Mouse (Mus musculus): Measurements from ENCODE around the gene Atf1. TPM values are rescaled to one million over a fixed set of nuclear protein-coding genes. Genes with fewer than 3 reads are reported as not detected.

Atf1 gene
- total and polyA plus RNA-seq, 2 experiments, result 11.2 to 36.3 TPM

GRCm38 (mm10) chr15:100202431-100203015, 25.1 kb upstream of the Atf1 start:
- Histone ChIP-seq H3K36me3 (ENCODE audit: control insufficient read depth, insufficient read depth, low read length) (peaks cover 12% of the 10 kb centered on the region; the same call in 1 of the 2 replicates), H3K9ac (ENCODE audit: low read depth, low read length) (no peak overlapping the region), H3K4me1 (ENCODE audit: control insufficient read depth, insufficient read depth, low read length) (no peaks in the 10 kb centered on the region; the same call in 1 of the 2 replicates), H3K27me3 (ENCODE audit: control insufficient read depth, insufficient read depth, low read length) (no peaks in the 10 kb centered on the region), H3K27ac (replicated peaks; ENCODE audit: insufficient read depth, low read depth, low read length) (no peak overlapping the region), H3K4me3 (ENCODE audit: insufficient read depth, low read depth, low read length) (no peak overlapping the region), H3K79me2 (ENCODE audit: control insufficient read depth, insufficient read depth, low read length) (no peaks in the 10 kb centered on the region)
- no peak for TF ChIP-seq POLR2A (IDR thresholded peaks at IDR 0.05; ENCODE audit: extremely low read depth, insufficient read depth, low read length)
- no peak for DNase-seq (ENCODE audit: extremely low read depth, low read depth, low spot score)
- 93% methylated on average over 4 of the region's 4 CpGs for WGBS

- WGBS, result 95% methylated on average over 1 of the region's 1 CpGs
- peak overlapping the region; percentile 48; the same call in 1 of the 2 replicates for H3K27ac ChIP-seq (replicated peaks; ENCODE audit: insufficient read depth, low read depth, low read length)
- H3K9ac ChIP-seq (ENCODE audit: low read depth, low read length), result no peak overlapping the region
- DNase-seq (ENCODE audit: extremely low read depth, low read depth, low spot score), result peak; percentile 21
- peaks cover 13% of the 10 kb centered on the region; the same call in 1 of the 2 replicates for H3K36me3 ChIP-seq (ENCODE audit: control insufficient read depth, insufficient read depth, low read length)
- no peaks in the 10 kb centered on the region; the same call in 1 of the 2 replicates for H3K4me1 ChIP-seq (ENCODE audit: control insufficient read depth, insufficient read depth, low read length)
- H3K27me3 ChIP-seq (ENCODE audit: control insufficient read depth, insufficient read depth, low read length), result no peaks in the 10 kb centered on the region
- H3K79me2 ChIP-seq (ENCODE audit: control insufficient read depth, insufficient read depth, low read length), result no peaks in the 10 kb centered on the region
- TF ChIP-seq POLR2A (IDR thresholded peaks at IDR 0.05; ENCODE audit: extremely low read depth, insufficient read depth, low read length) (no peak), CTCF (IDR thresholded peaks at IDR 0.05; ENCODE audit: low read depth, low read length) (no peak)
- H3K4me3 ChIP-seq (ENCODE audit: insufficient read depth, low read depth, low read length), result no peak overlapping the region
Observed at GRCm38 (mm10) chr15:100204574-100204973, 23.0 kb upstream of the Atf1 start.

GRCm38 (mm10) chr15:100210013-100210412, 17.6 kb upstream of the Atf1 start:
- H3K36me3 ChIP-seq (ENCODE audit: control insufficient read depth, insufficient read depth, low read length), result peaks cover 19% of the 10 kb centered on the region; the same call in 1 of the 2 replicates
- H3K4me1 ChIP-seq (ENCODE audit: control insufficient read depth, insufficient read depth, low read length), result no peaks in the 10 kb centered on the region
- no peak overlapping the region for H3K4me3 ChIP-seq (ENCODE audit: insufficient read depth, low read depth, low read length)
- no peak for TF ChIP-seq CTCF (IDR thresholded peaks at IDR 0.05; ENCODE audit: low read depth, low read length)
- TF ChIP-seq POLR2A (IDR thresholded peaks at IDR 0.05; ENCODE audit: extremely low read depth, insufficient read depth, low read length), result no peak
- H3K27ac ChIP-seq (replicated peaks; ENCODE audit: insufficient read depth, low read depth, low read length), result no peak overlapping the region
- no peak overlapping the region for H3K9ac ChIP-seq (ENCODE audit: low read depth, low read length)
- no peaks in the 10 kb centered on the region for H3K27me3 ChIP-seq (ENCODE audit: control insufficient read depth, insufficient read depth, low read length)
- 100% methylated on average over 3 of the region's 3 CpGs for WGBS
- no peaks in the 10 kb centered on the region for H3K79me2 ChIP-seq (ENCODE audit: control insufficient read depth, insufficient read depth, low read length)
- DNase-seq (ENCODE audit: extremely low read depth, low read depth, low spot score), result no peak

- TF ChIP-seq POLR2A (IDR thresholded peaks at IDR 0.05; ENCODE audit: extremely low read depth, insufficient read depth, low read length), result no peak
- no peak for TF ChIP-seq CTCF (IDR thresholded peaks at IDR 0.05; ENCODE audit: low read depth, low read length)
- Histone ChIP-seq H3K9ac (ENCODE audit: low read depth, low read length) (no peak overlapping the region), H3K4me3 (ENCODE audit: insufficient read depth, low read depth, low read length) (no peak overlapping the region), H3K36me3 (ENCODE audit: control insufficient read depth, insufficient read depth, low read length) (peaks cover 21% of the 10 kb centered on the region; the same call in 1 of the 2 replicates), H3K79me2 (ENCODE audit: control insufficient read depth, insufficient read depth, low read length) (no peaks in the 10 kb centered on the region), H3K4me1 (ENCODE audit: control insufficient read depth, insufficient read depth, low read length) (no peaks in the 10 kb centered on the region), H3K27ac (replicated peaks; ENCODE audit: insufficient read depth, low read depth, low read length) (no peak overlapping the region), H3K27me3 (ENCODE audit: control insufficient read depth, insufficient read depth, low read length) (no peaks in the 10 kb centered on the region)
- DNase-seq (ENCODE audit: extremely low read depth, low read depth, low spot score), result peak; percentile 30
- 41% methylated on average over 2 of the region's 2 CpGs for WGBS
Observed at GRCm38 (mm10) chr15:100213339-100213738, 14.3 kb upstream of the Atf1 start.

GRCm38 (mm10) chr15:100215092-100215491, 12.5 kb upstream of the Atf1 start:
- H3K79me2 ChIP-seq (ENCODE audit: control insufficient read depth, insufficient read depth, low read length), result no peaks in the 10 kb centered on the region
- H3K27me3 ChIP-seq (ENCODE audit: control insufficient read depth, insufficient read depth, low read length), result no peaks in the 10 kb centered on the region
- H3K4me3 ChIP-seq (ENCODE audit: insufficient read depth, low read depth, low read length), result no peak overlapping the region
- H3K4me1 ChIP-seq (ENCODE audit: control insufficient read depth, insufficient read depth, low read length), result no peaks in the 10 kb centered on the region
- 93% methylated on average over 11 of the region's 11 CpGs for WGBS
- H3K27ac ChIP-seq (replicated peaks; ENCODE audit: insufficient read depth, low read depth, low read length), result no peak overlapping the region
- DNase-seq (ENCODE audit: extremely low read depth, low read depth, low spot score), result no peak
- peaks cover 16% of the 10 kb centered on the region; the same call in 1 of the 2 replicates for H3K36me3 ChIP-seq (ENCODE audit: control insufficient read depth, insufficient read depth, low read length)
- TF ChIP-seq POLR2A (IDR thresholded peaks at IDR 0.05; ENCODE audit: extremely low read depth, insufficient read depth, low read length) (no peak), CTCF (IDR thresholded peaks at IDR 0.05; ENCODE audit: low read depth, low read length) (no peak)
- no peak overlapping the region for H3K9ac ChIP-seq (ENCODE audit: low read depth, low read length)

- H3K4me3 ChIP-seq (ENCODE audit: insufficient read depth, low read depth, low read length), result no peak overlapping the region
- WGBS, result 90% methylated on average over 9 of the region's 9 CpGs
Observed at GRCm38 (mm10) chr15:100216173-100216572, 11.4 kb upstream of the Atf1 start.

More at GRCm38 (mm10) chr15:100216173-100216572, 11.4 kb upstream of the Atf1 start:
- Histone ChIP-seq H3K27me3 (ENCODE audit: control insufficient read depth, insufficient read depth, low read length) (no peaks in the 10 kb centered on the region), H3K36me3 (ENCODE audit: control insufficient read depth, insufficient read depth, low read length) (peaks cover 11% of the 10 kb centered on the region; the same call in 1 of the 2 replicates), H3K9ac (ENCODE audit: low read depth, low read length) (no peak overlapping the region; the same call in 1 of the 2 replicates), H3K27ac (replicated peaks; ENCODE audit: insufficient read depth, low read depth, low read length) (no peak overlapping the region), H3K79me2 (ENCODE audit: control insufficient read depth, insufficient read depth, low read length) (no peaks in the 10 kb centered on the region), H3K4me1 (ENCODE audit: control insufficient read depth, insufficient read depth, low read length) (no peaks in the 10 kb centered on the region)
- no peak for DNase-seq (ENCODE audit: extremely low read depth, low read depth, low spot score)
- TF ChIP-seq CTCF (IDR thresholded peaks at IDR 0.05; ENCODE audit: low read depth, low read length) (no peak), POLR2A (IDR thresholded peaks at IDR 0.05; ENCODE audit: extremely low read depth, insufficient read depth, low read length) (no peak)

Measured in liver, adult 2 months (tissue).